Mouse (Mus musculus): ENCODE measurements around the gene Mansc1. TPM values are rescaled to one million over a fixed set of nuclear protein-coding genes. Genes with fewer than 3 reads are reported as not detected.

Mansc1 gene
- 0.23 to 0.33 TPM in 2 of 4 replicates, not detected in the others for total RNA-seq (2023)

GRCm38 (mm10) chr6:134631947-134632687 is at the start of gene Mansc1:
Gene Mansc1 (minus strand): TSS chr6:134632488.

GRCm38 (mm10) chr6:134639210-134639609 is 6.9 kb upstream of the Mansc1 start, which contains the start of gene Borcs5:
Gene Borcs5 (plus strand): TSS chr6:134639510.

DNA sequence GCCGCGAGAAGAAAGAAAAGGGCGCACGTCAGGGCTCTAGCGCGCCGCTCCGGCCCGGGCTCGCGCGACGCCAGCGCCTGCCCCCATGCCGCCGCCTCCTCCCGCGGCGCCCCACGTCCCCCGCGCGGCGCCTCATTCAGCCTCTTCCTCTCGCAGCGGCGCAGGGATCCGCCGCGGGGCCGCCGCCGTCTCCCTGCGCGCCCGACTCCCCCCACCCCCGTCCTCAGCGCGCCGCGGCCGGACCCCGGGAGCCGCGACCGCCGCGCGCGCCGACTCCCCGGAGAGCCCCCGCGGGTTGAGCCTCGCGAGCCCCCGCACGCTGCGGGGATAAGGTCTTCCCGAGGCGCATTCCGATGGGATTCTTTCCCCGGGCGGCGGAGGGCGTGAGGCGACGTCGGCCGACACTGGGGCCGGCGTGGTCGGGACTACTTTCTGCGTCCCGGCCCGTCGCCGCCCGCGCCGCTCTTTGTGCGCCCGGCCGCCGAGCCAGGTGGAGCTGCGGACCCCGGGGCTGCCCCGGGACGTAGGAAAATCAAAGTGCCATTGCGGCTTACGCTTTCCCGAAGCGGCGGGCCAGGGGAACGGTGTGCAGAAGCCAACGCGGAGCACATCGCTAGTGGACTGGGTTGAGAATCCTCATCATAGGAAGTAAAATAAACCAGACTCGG is 65.3 kb downstream of the Mansc1 start, which contains the start of gene Lrp6:
Gene Lrp6, minus strand, starts transcription at position 148 of the 668 bp plus-strand sequence.

Other genes starting within 250 kb of the Mansc1 start
- 0.36 to 1.1 TPM (median 0.58 TPM) in 4 replicates for gene Bcl2l14, start 236.2 kb downstream of the Mansc1 start, total RNA-seq (2023)
- 40.4 to 45.5 TPM (median 42.7 TPM) in 4 replicates for gene Lrp6, start 65.5 kb downstream of the Mansc1 start, total RNA-seq (2023)
- 9.5 to 14.5 TPM (median 11.8 TPM) in 4 replicates for gene Borcs5, start 7.0 kb upstream of the Mansc1 start, total RNA-seq (2023)
- gene Dusp16, start 160.1 kb upstream of the Mansc1 start, total RNA-seq (2023), result 44.9 to 57.9 TPM (median 51.5 TPM) in 4 replicates
- 29.3 to 32.5 TPM (median 31.3 TPM) in 4 replicates for gene Crebl2, start 197.7 kb upstream of the Mansc1 start, total RNA-seq (2023)